Mouse (Mus musculus): ENCODE data around the gene Lyrm7. TPM values are rescaled to one million over a fixed set of nuclear protein-coding genes. Genes with fewer than 3 reads are reported as not detected.
"Not testable (repeated sequence)": the region's sequence is repeated elsewhere in the genome, so short reads cannot be mapped to it uniquely, and the experiment has no call there.

Gene Lyrm7
- polyA plus RNA-seq, 1 experiment from 2014 or later = 17.6 TPM

- Histone ChIP-seq H3K4me3 (replicated peaks; ENCODE audit: low read length) (peak overlapping the region; percentile 85), H3K27me3 (replicated peaks; ENCODE audit: control insufficient read depth, insufficient read depth, low read length) (no peaks in the 10 kb centered on the region), H3K27ac (ENCODE audit: low read length) (peak overlapping the region; percentile 75), H3K4me2 (ENCODE audit: low read length) (peak overlapping the region; percentile 60), H3K9me3 (ENCODE audit: control insufficient read depth, low read length) (no peaks in the 10 kb centered on the region), H3K4me1 (replicated peaks; ENCODE audit: control insufficient read depth, insufficient read depth, low read length) (peaks cover 11% of the 10 kb centered on the region), H3K36me3 (ENCODE audit: control insufficient read depth, insufficient read depth) (no peaks in the 10 kb centered on the region), H3K9ac (replicated peaks; ENCODE audit: low read depth, low read length) (peak overlapping the region; percentile 77; the same call in 1 of the 2 replicates)
- 21% methylated on average over 11 of the region's 11 CpGs for WGBS
- no peak for ATAC-seq
These were observed 1.2 kb downstream of the Lyrm7 start for GRCm38 (mm10) chr11:54859322-54860165.

GRCm38 (mm10) chr11:54858880-54859279 lies 1.8 kb downstream of the Lyrm7 start:
- 93% methylated on average over 11 of the region's 12 CpGs for WGBS

GRCm38 (mm10) chr11:54851656-54852055 lies 9.1 kb downstream of the Lyrm7 start:
- WGBS = 92% methylated on average over 12 of the region's 12 CpGs
- H3K4me2 ChIP-seq (ENCODE audit: low read length) = no peak overlapping the region
- no peak overlapping the region for H3K4me3 ChIP-seq (replicated peaks; ENCODE audit: low read length)
- ATAC-seq = no peak
- H3K9me3 ChIP-seq (ENCODE audit: control insufficient read depth, low read length) = no peaks in the 10 kb centered on the region
- H3K4me1 ChIP-seq (replicated peaks; ENCODE audit: control insufficient read depth, insufficient read depth, low read length) = no peaks in the 10 kb centered on the region
- no peaks in the 10 kb centered on the region for H3K27me3 ChIP-seq (replicated peaks; ENCODE audit: control insufficient read depth, insufficient read depth, low read length)
- H3K9ac ChIP-seq (replicated peaks; ENCODE audit: low read depth, low read length) = no peak overlapping the region
- H3K36me3 ChIP-seq (ENCODE audit: control insufficient read depth, insufficient read depth) = no peaks in the 10 kb centered on the region
- H3K27ac ChIP-seq (ENCODE audit: low read length) = no peak overlapping the region

More at GRCm38 (mm10) chr11:54858880-54859279, 1.8 kb downstream of the Lyrm7 start:
- not testable (repeated sequence) for H3K27ac ChIP-seq (ENCODE audit: low read length); H3K27me3 ChIP-seq (replicated peaks; ENCODE audit: control insufficient read depth, insufficient read depth, low read length); ATAC-seq; H3K4me2 ChIP-seq (ENCODE audit: low read length); H3K36me3 ChIP-seq (ENCODE audit: control insufficient read depth, insufficient read depth); H3K4me3 ChIP-seq (replicated peaks; ENCODE audit: low read length); H3K9me3 ChIP-seq (ENCODE audit: control insufficient read depth, low read length); H3K9ac ChIP-seq (replicated peaks; ENCODE audit: low read depth, low read length)
- peaks cover 11% of the 10 kb centered on the region for H3K4me1 ChIP-seq (replicated peaks; ENCODE audit: control insufficient read depth, insufficient read depth, low read length)

- Histone ChIP-seq H3K36me3 (ENCODE audit: control insufficient read depth, insufficient read depth) (no peaks in the 10 kb centered on the region), H3K27ac (ENCODE audit: low read length) (no peak overlapping the region), H3K4me3 (replicated peaks; ENCODE audit: low read length) (no peak overlapping the region), H3K4me1 (replicated peaks; ENCODE audit: control insufficient read depth, insufficient read depth, low read length) (peaks cover 8% of the 10 kb centered on the region), H3K4me2 (ENCODE audit: low read length) (no peak overlapping the region), H3K9me3 (ENCODE audit: control insufficient read depth, low read length) (no peaks in the 10 kb centered on the region), H3K27me3 (replicated peaks; ENCODE audit: control insufficient read depth, insufficient read depth, low read length) (no peaks in the 10 kb centered on the region), H3K9ac (replicated peaks; ENCODE audit: low read depth, low read length) (no peak overlapping the region)
- 89% methylated on average over 10 of the region's 10 CpGs for WGBS
- ATAC-seq = no peak
These were observed 10.6 kb downstream of the Lyrm7 start for GRCm38 (mm10) chr11:54849961-54850758.

GRCm38 (mm10) chr11:54845470-54846442 lies 15.0 kb downstream of the Lyrm7 start:
- WGBS = 36% methylated on average over 8 of the region's 8 CpGs
- H3K9ac ChIP-seq (replicated peaks; ENCODE audit: low read depth, low read length) = no peak overlapping the region
- H3K4me1 ChIP-seq (replicated peaks; ENCODE audit: control insufficient read depth, insufficient read depth, low read length) = peaks cover 8% of the 10 kb centered on the region
- H3K27me3 ChIP-seq (replicated peaks; ENCODE audit: control insufficient read depth, insufficient read depth, low read length) = no peaks in the 10 kb centered on the region
- H3K36me3 ChIP-seq (ENCODE audit: control insufficient read depth, insufficient read depth) = no peaks in the 10 kb centered on the region
- H3K4me3 ChIP-seq (replicated peaks; ENCODE audit: low read length) = no peak overlapping the region
- no peak overlapping the region for H3K27ac ChIP-seq (ENCODE audit: low read length)
- no peaks in the 10 kb centered on the region for H3K9me3 ChIP-seq (ENCODE audit: control insufficient read depth, low read length)
- 0 out of 2 replicates have a peak, but pooled peaks have one; percentile 52 for ATAC-seq
- no peak overlapping the region for H3K4me2 ChIP-seq (ENCODE audit: low read length)

GRCm38 (mm10) chr11:54844959-54845358 lies 15.8 kb downstream of the Lyrm7 start:
- Histone ChIP-seq H3K27me3 (replicated peaks; ENCODE audit: control insufficient read depth, insufficient read depth, low read length) (no peaks in the 10 kb centered on the region), H3K9me3 (ENCODE audit: control insufficient read depth, low read length) (no peaks in the 10 kb centered on the region), H3K4me2 (ENCODE audit: low read length) (no peak overlapping the region), H3K9ac (replicated peaks; ENCODE audit: low read depth, low read length) (no peak overlapping the region), H3K36me3 (ENCODE audit: control insufficient read depth, insufficient read depth) (no peaks in the 10 kb centered on the region), H3K4me3 (replicated peaks; ENCODE audit: low read length) (no peak overlapping the region), H3K4me1 (replicated peaks; ENCODE audit: control insufficient read depth, insufficient read depth, low read length) (peaks cover 8% of the 10 kb centered on the region), H3K27ac (ENCODE audit: low read length) (no peak overlapping the region)
- ATAC-seq = no peak
- whole genome bisulfite sequencing = 87% methylated on average over 5 of the region's 5 CpGs

GRCm38 (mm10) chr11:54844424-54844823 lies 16.3 kb downstream of the Lyrm7 start:
- Histone ChIP-seq H3K9me3 (ENCODE audit: control insufficient read depth, low read length) (no peaks in the 10 kb centered on the region), H3K9ac (replicated peaks; ENCODE audit: low read depth, low read length) (no peak overlapping the region), H3K4me1 (replicated peaks; ENCODE audit: control insufficient read depth, insufficient read depth, low read length) (peaks cover 8% of the 10 kb centered on the region), H3K27me3 (replicated peaks; ENCODE audit: control insufficient read depth, insufficient read depth, low read length) (no peaks in the 10 kb centered on the region), H3K27ac (ENCODE audit: low read length) (no peak overlapping the region), H3K4me3 (replicated peaks; ENCODE audit: low read length) (no peak overlapping the region), H3K36me3 (ENCODE audit: control insufficient read depth, insufficient read depth) (no peaks in the 10 kb centered on the region), H3K4me2 (ENCODE audit: low read length) (no peak overlapping the region)
- 81% methylated on average over 9 of the region's 9 CpGs for WGBS
- no peak for ATAC-seq

GRCm38 (mm10) chr11:54840891-54841290 lies 19.8 kb downstream of the Lyrm7 start:
- no peak overlapping the region for H3K9ac ChIP-seq (replicated peaks; ENCODE audit: low read depth, low read length)
- H3K27me3 ChIP-seq (replicated peaks; ENCODE audit: control insufficient read depth, insufficient read depth, low read length) = no peaks in the 10 kb centered on the region
- H3K4me1 ChIP-seq (replicated peaks; ENCODE audit: control insufficient read depth, insufficient read depth, low read length) = peaks cover 7% of the 10 kb centered on the region
- no peak overlapping the region for H3K4me2 ChIP-seq (ENCODE audit: low read length)
- no peak overlapping the region for H3K4me3 ChIP-seq (replicated peaks; ENCODE audit: low read length)
- no peak for ATAC-seq
- no peak overlapping the region for H3K27ac ChIP-seq (ENCODE audit: low read length)
- H3K9me3 ChIP-seq (ENCODE audit: control insufficient read depth, low read length) = no peaks in the 10 kb centered on the region
- WGBS = 86% methylated on average over 11 of the region's 11 CpGs
- H3K36me3 ChIP-seq (ENCODE audit: control insufficient read depth, insufficient read depth) = no peaks in the 10 kb centered on the region
